Mouse (Mus musculus): Measurements from ENCODE around the gene Capza1. TPM values are rescaled to one million over a fixed set of nuclear protein-coding genes. Genes with fewer than 3 reads are reported as not detected.

The Capza1 gene
- polyA plus RNA-seq (2012; rRNA removed), result 9.9 and 18.9 TPM in 2 replicates

- WGBS, result under 1% methylated on average over 43 of the region's 43 CpGs
- Histone ChIP-seq H3K36me3 (ENCODE audit: control insufficient read depth, insufficient read depth, low read length) (peaks cover 8% of the 10 kb centered on the region), H3K4me3 (ENCODE audit: low read depth, low read length) (peak within 1 kb of the TSS; percentile 88), H3K4me1 (ENCODE audit: control insufficient read depth, insufficient read depth, insufficient read length, low read length) (peaks cover 5% of the 10 kb centered on the region; the same call in 1 of the 2 replicates), H3K27ac (ENCODE audit: insufficient read depth, low read depth, low read length) (peak within 1 kb of the TSS; percentile 99), H3K27me3 (ENCODE audit: control insufficient read depth, insufficient read depth, low read length) (no peaks in the 10 kb centered on the region)
- TF ChIP-seq CTCF (IDR thresholded peaks at IDR 0.05; ENCODE audit: extremely low read depth, insufficient read length, insufficient replicate concordance, low read depth, low read length) (0 out of 2 replicates have a peak, but pooled peaks have one; percentile 15), POLR2A (IDR thresholded peaks at IDR 0.05; ENCODE audit: low read depth, low read length) (peak; percentile 97)
Observed at GRCm38 (mm10) chr3:104863786-104864650, at the start of gene Capza1, which contains the start of gene St7l. TSS of gene Capza1 (minus strand) at chr3:104864505. TSS of gene St7l (plus strand) at chr3:104864005.

GRCm38 (mm10) chr3:104909195-104909594, 44.9 kb upstream of the Capza1 start:
- H3K4me3 ChIP-seq (ENCODE audit: low read depth, low read length), result no peak overlapping the region
- H3K36me3 ChIP-seq (ENCODE audit: control insufficient read depth, insufficient read depth, low read length), result peaks cover 18% of the 10 kb centered on the region
- TF ChIP-seq CTCF (IDR thresholded peaks at IDR 0.05; ENCODE audit: extremely low read depth, insufficient read length, insufficient replicate concordance, low read depth, low read length) (no peak), POLR2A (IDR thresholded peaks at IDR 0.05; ENCODE audit: low read depth, low read length) (no peak)
- no peaks in the 10 kb centered on the region for H3K27me3 ChIP-seq (ENCODE audit: control insufficient read depth, insufficient read depth, low read length)
- H3K27ac ChIP-seq (ENCODE audit: insufficient read depth, low read depth, low read length), result no peak overlapping the region
- H3K4me1 ChIP-seq (ENCODE audit: control insufficient read depth, insufficient read depth, insufficient read length, low read length), result no peaks in the 10 kb centered on the region
- WGBS, result 97% methylated on average over 6 of the region's 6 CpGs

GRCm38 (mm10) chr3:104906007-104906406, 41.7 kb upstream of the Capza1 start:
- 88% methylated on average over 3 of the region's 3 CpGs for WGBS
- H3K36me3 ChIP-seq (ENCODE audit: control insufficient read depth, insufficient read depth, low read length), result peaks cover 16% of the 10 kb centered on the region
- H3K4me1 ChIP-seq (ENCODE audit: control insufficient read depth, insufficient read depth, insufficient read length, low read length), result no peaks in the 10 kb centered on the region
- H3K27me3 ChIP-seq (ENCODE audit: control insufficient read depth, insufficient read depth, low read length), result no peaks in the 10 kb centered on the region
- no peak overlapping the region for H3K4me3 ChIP-seq (ENCODE audit: low read depth, low read length)
- TF ChIP-seq CTCF (IDR thresholded peaks at IDR 0.05; ENCODE audit: extremely low read depth, insufficient read length, insufficient replicate concordance, low read depth, low read length), result no peak
- TF ChIP-seq POLR2A (IDR thresholded peaks at IDR 0.05; ENCODE audit: low read depth, low read length), result no peak
- H3K27ac ChIP-seq (ENCODE audit: insufficient read depth, low read depth, low read length), result no peak overlapping the region

- H3K27me3 ChIP-seq (ENCODE audit: control insufficient read depth, insufficient read depth, low read length), result no peaks in the 10 kb centered on the region
- no peak overlapping the region for H3K4me3 ChIP-seq (ENCODE audit: low read depth, low read length)
- H3K4me1 ChIP-seq (ENCODE audit: control insufficient read depth, insufficient read depth, insufficient read length, low read length), result no peaks in the 10 kb centered on the region
- no peak overlapping the region for H3K27ac ChIP-seq (ENCODE audit: insufficient read depth, low read depth, low read length)
- 88% methylated on average over 4 of the region's 4 CpGs for WGBS
- TF ChIP-seq POLR2A (IDR thresholded peaks at IDR 0.05; ENCODE audit: low read depth, low read length) (no peak), CTCF (IDR thresholded peaks at IDR 0.05; ENCODE audit: extremely low read depth, insufficient read length, insufficient replicate concordance, low read depth, low read length) (no peak)
- H3K36me3 ChIP-seq (ENCODE audit: control insufficient read depth, insufficient read depth, low read length), result peaks cover 18% of the 10 kb centered on the region
Observed at GRCm38 (mm10) chr3:104905389-104905788, 41.1 kb upstream of the Capza1 start.

GRCm38 (mm10) chr3:104901154-104901553, 36.8 kb upstream of the Capza1 start:
- Histone ChIP-seq H3K27ac (ENCODE audit: insufficient read depth, low read depth, low read length) (no peak overlapping the region), H3K36me3 (ENCODE audit: control insufficient read depth, insufficient read depth, low read length) (peaks cover 24% of the 10 kb centered on the region)
- 91% methylated on average over 4 of the region's 4 CpGs for WGBS

GRCm38 (mm10) chr3:104896141-104896540, 31.8 kb upstream of the Capza1 start:
- WGBS, result 43% methylated on average over 3 of the region's 3 CpGs
- Histone ChIP-seq H3K4me1 (ENCODE audit: control insufficient read depth, insufficient read depth, insufficient read length, low read length) (no peaks in the 10 kb centered on the region), H3K27me3 (ENCODE audit: control insufficient read depth, insufficient read depth, low read length) (no peaks in the 10 kb centered on the region), H3K4me3 (ENCODE audit: low read depth, low read length) (no peak overlapping the region), H3K36me3 (ENCODE audit: control insufficient read depth, insufficient read depth, low read length) (peaks cover 44% of the 10 kb centered on the region), H3K27ac (ENCODE audit: insufficient read depth, low read depth, low read length) (no peak overlapping the region)
- TF ChIP-seq POLR2A (IDR thresholded peaks at IDR 0.05; ENCODE audit: low read depth, low read length) (no peak), CTCF (IDR thresholded peaks at IDR 0.05; ENCODE audit: extremely low read depth, insufficient read length, insufficient replicate concordance, low read depth, low read length) (no peak)

More at GRCm38 (mm10) chr3:104901154-104901553, 36.8 kb upstream of the Capza1 start:
- TF ChIP-seq CTCF (IDR thresholded peaks at IDR 0.05; ENCODE audit: extremely low read depth, insufficient read length, insufficient replicate concordance, low read depth, low read length), result no peak
- TF ChIP-seq POLR2A (IDR thresholded peaks at IDR 0.05; ENCODE audit: low read depth, low read length), result no peak
- Histone ChIP-seq H3K27me3 (ENCODE audit: control insufficient read depth, insufficient read depth, low read length) (no peaks in the 10 kb centered on the region), H3K4me1 (ENCODE audit: control insufficient read depth, insufficient read depth, insufficient read length, low read length) (no peaks in the 10 kb centered on the region), H3K4me3 (ENCODE audit: low read depth, low read length) (no peak overlapping the region)

- Histone ChIP-seq H3K27ac (ENCODE audit: insufficient read depth, low read depth, low read length) (no peak overlapping the region), H3K4me3 (ENCODE audit: low read depth, low read length) (no peak overlapping the region), H3K36me3 (ENCODE audit: control insufficient read depth, insufficient read depth, low read length) (peaks cover 35% of the 10 kb centered on the region), H3K27me3 (ENCODE audit: control insufficient read depth, insufficient read depth, low read length) (no peaks in the 10 kb centered on the region), H3K4me1 (ENCODE audit: control insufficient read depth, insufficient read depth, insufficient read length, low read length) (no peaks in the 10 kb centered on the region)
- WGBS, result 86% methylated on average over 3 of the region's 3 CpGs
- TF ChIP-seq POLR2A (IDR thresholded peaks at IDR 0.05; ENCODE audit: low read depth, low read length), result no peak
- TF ChIP-seq CTCF (IDR thresholded peaks at IDR 0.05; ENCODE audit: extremely low read depth, insufficient read length, insufficient replicate concordance, low read depth, low read length), result no peak
Observed at GRCm38 (mm10) chr3:104888585-104888984, 24.3 kb upstream of the Capza1 start.
